Comparison of ENCODE assay signal across 8 mouse cellular contexts in genomic region chr19:18631161-18631643, GRCm38 (mm10). TPM values are rescaled to one million over a fixed set of nuclear protein-coding genes. Genes with fewer than 3 reads are reported as not detected.
DNase-seq lines count a peak whose midpoint lies in the region; ATAC-seq and TF ChIP-seq lines count a peak whose summit lies in the region.

No protein-coding gene starts in this region.

- H3K9me3 ChIP-seq in intestine, embryonic 14.5 days (ENCODE audit: control insufficient read depth, low read length): no peaks in the 10 kb centered on the region
- no peaks in the 10 kb centered on the region for H3K9me3 ChIP-seq in limb, embryonic 10.5 days (replicated peaks)

- peak; percentile 35 for DNase-seq in MN1 (ENCODE audit: low spot score)
- peak; percentile 50 to 73 for DNase-seq in gastrocnemius, postnatal 4 days (ENCODE audit: low spot score in 2 of 2)
- DNase-seq in intestine, embryonic 14.5 days (ENCODE audit: low spot score): peak; percentile 91
- no peak for DNase-seq in limb, embryonic 10.5 days (ENCODE audit: low spot score)
- DNase-seq in mesoderm, embryonic 11.5 days (ENCODE audit: low read depth, low spot score): peak; percentile 33
- no peak for DNase-seq in cerebellum, adult 11-12 months

- peak overlapping the region; percentile 64 for H3K9ac ChIP-seq in intestine, embryonic 14.5 days (ENCODE audit: low read length)

- no peak for TF ChIP-seq CTCF in small intestine, adult 2 months (IDR thresholded peaks at IDR 0.05; ENCODE audit: extremely low read depth, insufficient read length, insufficient replicate concordance, low read depth, low read length)

- peak overlapping the region; percentile 72 for H3K4me2 ChIP-seq in intestine, embryonic 14.5 days (ENCODE audit: low read length)

- peak overlapping the region; percentile 82 for H3K27ac ChIP-seq in intestine, embryonic 14.5 days (ENCODE audit: low read depth)
- H3K27ac ChIP-seq in limb, embryonic 10.5 days: peak overlapping the region; percentile 83
- H3K27ac ChIP-seq in small intestine, adult 2 months (ENCODE audit: insufficient read depth, low read depth, low read length): peak overlapping the region; percentile 95

- peak overlapping the region; percentile 76 for H3K4me3 ChIP-seq in intestine, embryonic 14.5 days (ENCODE audit: low read depth, low read length)
- peak overlapping the region; percentile 82 for H3K4me3 ChIP-seq in limb, embryonic 10.5 days
- H3K4me3 ChIP-seq in small intestine, adult 2 months (ENCODE audit: low read depth, low read length): peak overlapping the region; percentile 83

- H3K36me3 ChIP-seq in intestine, embryonic 14.5 days (ENCODE audit: control insufficient read depth, insufficient read depth, low read length): no peaks in the 10 kb centered on the region
- H3K36me3 ChIP-seq in limb, embryonic 10.5 days: no peaks in the 10 kb centered on the region
- H3K36me3 ChIP-seq in small intestine, adult 2 months (ENCODE audit: control insufficient read depth, insufficient read depth, low read length): no peaks in the 10 kb centered on the region

- H3K4me1 ChIP-seq in intestine, embryonic 14.5 days (replicated peaks; ENCODE audit: control insufficient read depth, insufficient read depth, low read length): peaks cover 3% of the 10 kb centered on the region
- peaks cover 17% of the 10 kb centered on the region for H3K4me1 ChIP-seq in limb, embryonic 10.5 days
- no peaks in the 10 kb centered on the region; the same call in 1 of the 2 replicates for H3K4me1 ChIP-seq in small intestine, adult 2 months (ENCODE audit: control insufficient read depth, insufficient read depth, insufficient read length, low read length)

- under 1% methylated on average over 40 of the region's 40 CpGs for WGBS in intestine, embryonic 14.5 days
- under 1% methylated on average over 40 of the region's 40 CpGs for WGBS in limb, embryonic 10.5 days
- WGBS in small intestine, adult 2 months: under 1% methylated on average over 40 of the region's 40 CpGs

- no peaks in the 10 kb centered on the region for H3K27me3 ChIP-seq in intestine, embryonic 14.5 days (replicated peaks; ENCODE audit: control insufficient read depth, insufficient read depth, low read length)
- 0 out of 2 replicates have a peak, but pooled peaks cover 5% of the 10 kb centered on the region for H3K27me3 ChIP-seq in limb, embryonic 10.5 days (ENCODE audit: low read depth, poor library complexity, severe bottlenecking)
- H3K27me3 ChIP-seq in small intestine, adult 2 months (ENCODE audit: control insufficient read depth, insufficient read depth, low read length): no peaks in the 10 kb centered on the region

- TF ChIP-seq POLR2A in small intestine, adult 2 months (IDR thresholded peaks at IDR 0.05; ENCODE audit: low read depth, low read length): no peak

- peak; percentile 69 for ATAC-seq in common myeloid progenitor, adult 5-6 weeks (replicated peaks; ENCODE audit: low read depth, poor library complexity, severe bottlenecking)
- ATAC-seq in intestine, embryonic 14.5 days (replicated peaks; ENCODE audit: low FRiP score, low TSS enrichment, low read depth): peak; percentile 61

RNA-seq across cellular contexts. Expression of gene Ostf1, which starts 0.4 kb away (rescaled TPM):
- 99.8 and 109 TPM in 2 replicates for total RNA-seq in common myeloid progenitor, adult 5-6 weeks (2017)
- total RNA-seq in gastrocnemius, postnatal 4 days (2021): 10 to 100 TPM; 39.9 to 42.2 TPM
- polyA plus RNA-seq in intestine, embryonic 14.5 days (2014; fragmentation: Nextera tagmentation; extraction: Ambion mirVana): 68.9 and 70.6 TPM in 2 replicates
- polyA plus RNA-seq in limb, embryonic 10.5 days (2016; fragmentation: Nextera tagmentation; extraction: Ambion mirVana): 31.9 and 32.0 TPM in 2 replicates
- 27.2 and 52.6 TPM in 2 replicates for polyA plus RNA-seq in small intestine, adult 2 months (2012; rRNA removed)

RNA-seq across cellular contexts. Expression of gene Nmrk1, which starts 0.5 kb away (rescaled TPM):
- total RNA-seq in common myeloid progenitor, adult 5-6 weeks (2017): 4.0 and 7.6 TPM in 2 replicates
- total RNA-seq in gastrocnemius, postnatal 4 days (2021): 1 to 10 TPM; 5.6 to 5.9 TPM
- 9.6 and 10.1 TPM in 2 replicates for polyA plus RNA-seq in intestine, embryonic 14.5 days (2014; fragmentation: Nextera tagmentation; extraction: Ambion mirVana)
- polyA plus RNA-seq in limb, embryonic 10.5 days (2016; fragmentation: Nextera tagmentation; extraction: Ambion mirVana): 6.5 and 9.0 TPM in 2 replicates
- polyA plus RNA-seq in small intestine, adult 2 months (2012; rRNA removed): 2.3 TPM in 2 replicates

RNA-seq across cellular contexts. Expression of gene Carnmt1, which starts 39.4 kb away (rescaled TPM):
- total RNA-seq in common myeloid progenitor, adult 5-6 weeks (2017): 37.3 and 44.7 TPM in 2 replicates
- 10 to 100 TPM; 27.7 to 28.0 TPM for total RNA-seq in gastrocnemius, postnatal 4 days (2021)
- 23.6 and 27.8 TPM in 2 replicates for polyA plus RNA-seq in intestine, embryonic 14.5 days (2014; fragmentation: Nextera tagmentation; extraction: Ambion mirVana)
- 30.4 and 33.3 TPM in 2 replicates for polyA plus RNA-seq in limb, embryonic 10.5 days (2016; fragmentation: Nextera tagmentation; extraction: Ambion mirVana)
- polyA plus RNA-seq in small intestine, adult 2 months (2012; rRNA removed): 3.3 and 5.0 TPM in 2 replicates

Comparison
In these comparisons a context has a peak if more than half of its experiments do, and no peak if none do; other contexts are left out.
1. DNase-seq: peak in MN1 (single experiment), gastrocnemius, postnatal 4 days (2 of 2), intestine, embryonic 14.5 days (single experiment) and mesoderm, embryonic 11.5 days (single experiment); none in limb, embryonic 10.5 days (single experiment) and cerebellum, adult 11-12 months (single experiment).
2. Peak in every context shown above with its lines, with median percentiles within 50 percentile points of each other: H3K27ac ChIP-seq and H3K4me3 ChIP-seq.